Mouse (Mus musculus) G1E (cell line): ENCODE data around the gene Krt83.

Experiments
- CTCF ChIP-seq: IDR thresholded peaks from 2 replicates; pipeline ENCODE4 v1.5.1; 2012; ENCODE audit warnings: low read depth, low read length, inconsistent platforms, mixed read lengths
- GATA2 ChIP-seq: IDR thresholded peaks from 2 replicates; pipeline ENCODE4 v1.6.1; 2012; ENCODE audit warnings: low read depth, low read length, inconsistent platforms, borderline replicate concordance

DNA sequence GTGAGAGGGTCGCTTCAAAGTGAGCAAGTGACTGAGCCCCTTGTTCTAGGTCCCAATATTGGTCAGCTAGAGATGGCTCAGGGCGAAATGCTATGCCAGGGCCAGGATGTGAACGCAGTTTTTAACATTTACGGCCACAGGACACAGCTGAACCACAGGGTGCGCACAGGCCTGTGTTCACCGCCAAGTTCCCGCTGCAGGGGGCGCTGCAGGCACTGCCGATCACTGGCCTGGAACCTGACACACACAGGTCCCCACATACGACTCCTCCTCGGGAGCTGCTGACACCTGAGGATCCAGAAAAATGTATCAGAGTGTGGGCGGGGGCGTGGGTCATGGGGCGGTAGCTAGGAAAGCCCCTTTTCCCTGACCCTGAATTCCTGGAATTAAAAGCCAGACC lies 32.0 kb downstream of the Krt83 start:
- TF ChIP-seq GATA2 = no peak
- TF ChIP-seq CTCF = no peak
